In genomic region chr11:117968016-117968671, GRCm38 (mm10) we compare ENCODE assay signal across 8 mouse cellular contexts. TPM values are rescaled to one million over a fixed set of nuclear protein-coding genes. Genes with fewer than 3 reads are reported as not detected.
DNase-seq lines count a peak whose midpoint lies in the region; ATAC-seq lines count a peak whose summit lies in the region.

No protein-coding gene starts in this region.

- H3K4me3 ChIP-seq in hindbrain, embryonic 10.5 days: peak overlapping the region; percentile 65
- peak overlapping the region; percentile 58 for H3K4me3 ChIP-seq in liver, embryonic 11.5 days (ENCODE audit: low read depth, low read length)
- H3K4me3 ChIP-seq in neural tube, embryonic 15.5 days (replicated peaks): peak overlapping the region; percentile 64

- peak overlapping the region; percentile 73 for H3K9ac ChIP-seq in liver, embryonic 11.5 days (ENCODE audit: low read depth, low read length)
- H3K9ac ChIP-seq in neural tube, embryonic 15.5 days (replicated peaks): peak overlapping the region; percentile 74

- DNase-seq in cerebellum, adult 8-10 months: peak; percentile 44
- DNase-seq in cerebellum, adult 9-10 months: no peak
- DNase-seq in 3T3-L1 (ENCODE audit: low read depth, low spot score): peak; percentile 43
- peak; percentile 36 to 43 for DNase-seq in cerebellum, postnatal 36 days
- peak; percentile 65 for DNase-seq in hindbrain, embryonic 10.5 days (ENCODE audit: low spot score)
- DNase-seq in liver, embryonic 11.5 days (ENCODE audit: low spot score): no peak
- no peak for DNase-seq in MN1 (ENCODE audit: low spot score)

- H3K27me3 ChIP-seq in hindbrain, embryonic 10.5 days (ENCODE audit: insufficient read depth, poor library complexity, severe bottlenecking): peaks cover 72% of the 10 kb centered on the region
- peaks cover 51% of the 10 kb centered on the region for H3K27me3 ChIP-seq in liver, embryonic 11.5 days (replicated peaks; ENCODE audit: control insufficient read depth, insufficient read depth, low read length)
- H3K27me3 ChIP-seq in neural tube, embryonic 15.5 days (replicated peaks): peaks cover 13% of the 10 kb centered on the region

- WGBS in hindbrain, embryonic 10.5 days: 0% methylated on average over 64 of the region's 64 CpGs
- WGBS in liver, embryonic 11.5 days: under 1% methylated on average over 64 of the region's 64 CpGs
- under 1% methylated on average over 59 of the region's 64 CpGs for WGBS in neural tube, embryonic 15.5 days

- peak overlapping the region; percentile 95 for H3K27ac ChIP-seq in hindbrain, embryonic 10.5 days
- H3K27ac ChIP-seq in liver, embryonic 11.5 days (ENCODE audit: low read depth, low read length): peak overlapping the region; percentile 78
- H3K27ac ChIP-seq in neural tube, embryonic 15.5 days (replicated peaks): peak overlapping the region; percentile 89

- no peak for ATAC-seq in liver, embryonic 11.5 days (replicated peaks; ENCODE audit: low FRiP score)
- ATAC-seq in neural tube, embryonic 15.5 days (ENCODE audit: low FRiP score): 0 out of 2 replicates have a peak, but pooled peaks have one; percentile 4

- H3K9me3 ChIP-seq in hindbrain, embryonic 10.5 days: no peaks in the 10 kb centered on the region
- H3K9me3 ChIP-seq in liver, embryonic 11.5 days (ENCODE audit: control insufficient read depth, low read length): no peaks in the 10 kb centered on the region
- no peaks in the 10 kb centered on the region for H3K9me3 ChIP-seq in neural tube, embryonic 15.5 days (replicated peaks)

- peaks cover 96% of the 10 kb centered on the region for H3K4me1 ChIP-seq in hindbrain, embryonic 10.5 days (replicated peaks)
- peaks cover 53% of the 10 kb centered on the region for H3K4me1 ChIP-seq in liver, embryonic 11.5 days (replicated peaks; ENCODE audit: control insufficient read depth, insufficient read depth, low read length)
- H3K4me1 ChIP-seq in neural tube, embryonic 15.5 days: peaks cover 67% of the 10 kb centered on the region

- H3K36me3 ChIP-seq in hindbrain, embryonic 10.5 days: peaks cover 18% of the 10 kb centered on the region
- H3K36me3 ChIP-seq in liver, embryonic 11.5 days (ENCODE audit: control insufficient read depth, insufficient read depth, low read length): no peaks in the 10 kb centered on the region
- H3K36me3 ChIP-seq in neural tube, embryonic 15.5 days: no peaks in the 10 kb centered on the region

- H3K4me2 ChIP-seq in liver, embryonic 11.5 days: peak overlapping the region; percentile 92
- peak overlapping the region; percentile 80 for H3K4me2 ChIP-seq in neural tube, embryonic 15.5 days

RNA-seq across cellular contexts. Expression of gene Socs3, which starts 1.7 kb away (rescaled TPM):
- 12.5 and 14.2 TPM in 2 replicates for polyA plus RNA-seq in hindbrain, embryonic 10.5 days (2016; fragmentation: Nextera tagmentation; extraction: Ambion mirVana)
- 3.7 and 4.6 TPM in 2 replicates for polyA plus RNA-seq in liver, embryonic 11.5 days (2014; fragmentation: Nextera tagmentation; extraction: Ambion mirVana)
- polyA plus RNA-seq in neural tube, embryonic 15.5 days (2015; fragmentation: Nextera tagmentation; extraction: Ambion mirVana): 6.7 and 13.2 TPM in 2 replicates

RNA-seq across cellular contexts. Expression of gene Pgs1, which starts 17.9 kb away (rescaled TPM):
- polyA plus RNA-seq in hindbrain, embryonic 10.5 days (2016; fragmentation: Nextera tagmentation; extraction: Ambion mirVana): 46.2 and 51.9 TPM in 2 replicates
- 31.5 and 31.9 TPM in 2 replicates for polyA plus RNA-seq in liver, embryonic 11.5 days (2014; fragmentation: Nextera tagmentation; extraction: Ambion mirVana)
- 60.7 and 62.8 TPM in 2 replicates for polyA plus RNA-seq in neural tube, embryonic 15.5 days (2015; fragmentation: Nextera tagmentation; extraction: Ambion mirVana)

Comparison
In these comparisons a context has a peak if more than half of its experiments do, and no peak if none do; other contexts are left out.
1. DNase-seq: peak in cerebellum, adult 8-10 months (single experiment), 3T3-L1 (single experiment), cerebellum, postnatal 36 days (2 of 2) and hindbrain, embryonic 10.5 days (single experiment); none in cerebellum, adult 9-10 months (single experiment), liver, embryonic 11.5 days (single experiment) and MN1 (single experiment).
2. Peak in every context shown above with its lines, with median percentiles within 50 percentile points of each other: H3K27ac ChIP-seq and H3K4me3 ChIP-seq.